Mouse (Mus musculus): ENCODE measurements around the gene Ephb1. TPM values are rescaled to one million over a fixed set of nuclear protein-coding genes. Genes with fewer than 3 reads are reported as not detected.

The Ephb1 gene
- polyA plus RNA-seq, 1 experiment from 2014 or later: 6.1 TPM

Small RNA genes lying within 50 kb of the gene (microRNA-seq; reads per million reads assigned to microRNA genes)
- gene Mir7243: not detected

Other genes with a start within 250 kb of the Ephb1 start
- gene Ky, start 151.1 kb upstream of the Ephb1 start, polyA plus RNA-seq (2016; fragmentation: Nextera tagmentation; extraction: Ambion mirVana): 0.04 and 0.10 TPM in 2 replicates